Mouse (Mus musculus): ENCODE results near the gene Six5. TPM values are rescaled to one million over a fixed set of nuclear protein-coding genes. Genes with fewer than 3 reads are reported as not detected.

The Six5 gene
- polyA plus RNA-seq, 1 experiment from 2014 or later = 0.24 TPM

DNA sequence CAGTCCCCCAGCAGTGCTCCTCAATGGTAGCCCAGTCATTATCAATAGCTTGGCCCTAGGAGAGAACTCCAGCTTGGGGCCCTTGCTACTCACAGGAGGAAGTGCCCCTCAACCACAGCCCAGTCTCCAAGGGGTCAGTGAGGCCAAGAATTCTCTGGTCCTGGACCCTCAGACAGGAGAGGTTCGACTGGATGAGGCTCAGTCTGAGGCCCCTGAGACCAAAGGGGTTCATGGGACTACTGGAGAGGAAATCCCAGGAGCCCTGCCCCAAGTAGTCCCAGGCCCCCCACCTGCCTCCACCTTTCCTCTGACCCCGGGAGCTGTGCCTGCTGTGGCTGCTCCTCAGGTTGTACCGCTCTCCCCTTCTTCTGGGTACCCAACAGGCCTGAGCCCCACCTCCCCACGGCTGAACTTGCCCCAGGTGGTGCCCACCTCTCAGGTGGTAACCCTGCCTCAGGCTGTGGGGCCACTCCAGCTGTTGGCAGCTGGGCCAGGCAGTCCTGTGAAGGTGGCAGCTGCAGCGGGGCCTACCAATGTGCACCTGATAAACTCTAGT lies 2.1 kb downstream of the Six5 start:
- Histone ChIP-seq H3K36me3 (ENCODE audit: inconsistent target) (no peaks in the 10 kb centered on the region), H3K27ac (no peak overlapping the region), H3K4me3 (ENCODE audit: inconsistent target) (no peak overlapping the region), H3K79me2 (ENCODE audit: inconsistent target) (no peaks in the 10 kb centered on the region)
- WGBS (ENCODE audit: missing documents) = 88% methylated on average over 5 of the region's 5 CpGs

DNA sequence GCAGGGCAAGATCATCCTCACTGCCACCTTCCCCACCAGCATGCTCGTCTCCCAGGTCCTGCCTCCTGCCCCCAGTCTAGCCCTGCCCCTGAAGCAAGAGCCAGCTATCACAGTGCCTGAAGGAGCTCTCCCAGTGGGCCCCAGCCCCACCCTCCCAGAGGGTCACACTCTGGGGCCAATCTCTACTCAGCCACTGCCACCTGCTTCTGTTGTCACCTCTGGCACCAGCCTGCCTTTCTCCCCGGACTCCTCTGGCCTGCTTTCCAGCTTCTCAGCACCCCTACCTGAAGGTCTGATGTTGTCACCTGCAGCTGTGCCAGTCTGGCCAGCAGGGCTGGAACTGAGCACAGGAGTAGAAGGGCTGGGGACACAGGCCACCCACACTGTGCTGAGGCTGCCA lies 2.8 kb downstream of the Six5 start:
- H3K79me2 ChIP-seq (ENCODE audit: inconsistent target) = no peaks in the 10 kb centered on the region
- no peaks in the 10 kb centered on the region for H3K36me3 ChIP-seq (ENCODE audit: inconsistent target)
- no peak overlapping the region for H3K27ac ChIP-seq
- no peak overlapping the region for H3K4me3 ChIP-seq (ENCODE audit: inconsistent target)
- WGBS (ENCODE audit: missing documents) = 88% methylated on average over 2 of the region's 2 CpGs

DNA sequence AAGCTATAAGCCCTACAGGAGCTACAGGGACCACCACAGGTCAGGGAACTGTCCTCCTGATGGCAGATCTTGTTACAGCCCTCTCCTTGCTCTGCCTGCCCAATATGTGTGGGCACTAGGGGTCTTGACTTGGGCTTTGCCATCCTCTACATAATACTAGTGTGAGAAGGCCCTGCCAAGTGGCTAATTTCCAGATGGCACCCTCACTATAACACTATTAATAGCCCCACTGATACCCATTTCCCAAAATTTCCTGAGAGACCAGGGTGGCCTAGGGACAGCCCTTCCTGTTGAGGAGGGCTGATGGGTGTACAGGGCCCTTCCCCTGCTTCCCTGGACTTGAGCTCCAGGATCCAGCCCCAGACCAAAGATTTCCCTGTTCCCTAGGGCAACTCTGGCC lies 3.5 kb downstream of the Six5 start:
- Histone ChIP-seq H3K4me3 (ENCODE audit: inconsistent target) (no peak overlapping the region), H3K79me2 (ENCODE audit: inconsistent target) (no peaks in the 10 kb centered on the region), H3K27ac (no peak overlapping the region), H3K36me3 (ENCODE audit: inconsistent target) (no peaks in the 10 kb centered on the region)

DNA sequence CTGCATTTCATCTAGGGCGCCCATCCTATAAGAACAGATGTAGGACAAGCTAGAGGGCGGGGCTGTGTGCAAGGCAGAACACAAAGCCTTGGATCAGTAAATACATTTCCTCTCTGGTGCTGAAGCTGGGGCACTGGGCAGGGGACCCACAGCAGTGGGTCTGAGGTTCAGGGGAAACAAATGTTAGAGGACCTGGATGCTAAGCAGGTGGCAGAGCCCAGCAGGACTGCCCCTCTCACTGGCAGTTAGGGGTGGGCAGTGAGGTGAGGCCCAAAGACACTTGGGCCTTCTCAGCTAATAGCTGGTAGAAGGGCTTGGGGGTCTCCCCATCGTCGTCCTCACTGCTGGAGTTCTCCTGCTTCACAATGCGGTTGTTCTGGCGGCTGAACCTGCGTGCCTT lies 4.4 kb downstream of the Six5 start:
- H3K27ac ChIP-seq = no peak overlapping the region
- 98% methylated on average over 7 of the region's 7 CpGs for WGBS (ENCODE audit: missing documents)

DNA sequence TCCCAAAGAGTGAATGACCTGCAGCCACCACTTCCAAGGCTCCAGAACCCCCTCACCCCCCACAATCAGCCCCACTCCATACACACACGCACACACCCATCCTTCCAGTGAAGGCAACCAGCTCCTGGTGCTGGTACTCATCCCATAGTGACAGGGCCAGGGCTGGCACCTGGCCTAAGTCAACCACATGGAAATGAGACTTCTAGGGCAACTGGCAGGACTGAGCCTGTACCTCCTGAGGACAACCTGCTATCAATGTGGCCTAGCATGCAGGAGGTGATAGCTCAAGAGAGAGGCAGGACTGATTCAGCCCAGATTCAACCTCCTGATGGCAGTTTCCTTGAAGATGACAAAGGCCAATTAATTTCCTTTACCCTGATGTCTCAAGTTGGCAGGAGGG lies 5.9 kb downstream of the Six5 start:
- no peaks in the 10 kb centered on the region for H3K79me2 ChIP-seq (ENCODE audit: inconsistent target)
- H3K27ac ChIP-seq = no peak overlapping the region
- no peak overlapping the region for H3K4me3 ChIP-seq (ENCODE audit: inconsistent target)
- H3K36me3 ChIP-seq (ENCODE audit: inconsistent target) = no peaks in the 10 kb centered on the region
- WGBS (ENCODE audit: missing documents) = 91% methylated on average over 1 of the region's 1 CpGs

More for the DNA sequence above, 4.4 kb downstream of the Six5 start:
- Histone ChIP-seq H3K79me2 (ENCODE audit: inconsistent target) (no peaks in the 10 kb centered on the region), H3K36me3 (ENCODE audit: inconsistent target) (no peaks in the 10 kb centered on the region), H3K4me3 (ENCODE audit: inconsistent target) (no peak overlapping the region)

DNA sequence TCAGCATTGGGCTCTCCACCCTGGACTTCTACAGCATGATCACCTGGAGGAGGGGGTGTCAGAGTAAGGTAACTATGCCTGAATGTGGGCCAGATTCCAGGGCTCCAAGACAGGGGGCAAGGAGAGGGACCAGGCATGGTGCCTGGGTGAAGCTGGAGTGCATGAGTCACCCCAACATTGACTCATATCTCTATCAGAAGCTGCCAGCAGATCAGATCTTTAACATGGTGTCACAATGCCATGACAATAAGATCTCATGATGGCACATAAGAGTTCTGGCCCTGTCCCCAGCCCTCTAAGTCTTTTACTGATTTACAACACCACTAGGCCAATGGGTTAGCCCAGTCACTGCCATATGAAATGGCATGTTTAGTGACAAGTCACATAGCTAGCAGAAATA lies 9.3 kb downstream of the Six5 start:
- Histone ChIP-seq H3K79me2 (ENCODE audit: inconsistent target) (no peaks in the 10 kb centered on the region), H3K27ac (no peak overlapping the region), H3K4me3 (ENCODE audit: inconsistent target) (no peak overlapping the region), H3K36me3 (ENCODE audit: inconsistent target) (no peaks in the 10 kb centered on the region)

DNA sequence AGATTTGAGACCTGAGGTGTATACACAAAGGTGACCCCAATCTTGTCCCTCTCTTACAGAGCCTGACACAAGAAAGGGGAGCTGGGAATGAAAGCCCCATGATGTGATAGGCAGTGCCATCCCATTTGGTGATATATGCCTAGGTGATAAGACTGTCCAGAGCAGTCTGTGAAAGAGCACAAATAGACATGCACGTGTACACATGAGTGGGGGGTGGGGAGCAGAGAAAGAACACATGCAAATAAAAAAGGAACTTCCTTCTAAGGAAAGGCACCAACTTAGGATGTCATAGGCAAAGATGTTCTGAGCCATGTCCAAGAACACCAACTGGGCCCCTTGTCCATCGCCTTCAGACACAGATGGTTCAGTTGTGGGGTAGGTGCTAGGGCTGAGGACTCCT lies 10.1 kb downstream of the Six5 start:
- Histone ChIP-seq H3K36me3 (ENCODE audit: inconsistent target) (no peaks in the 10 kb centered on the region), H3K27ac (no peak overlapping the region), H3K79me2 (ENCODE audit: inconsistent target) (no peaks in the 10 kb centered on the region), H3K4me3 (ENCODE audit: inconsistent target) (no peak overlapping the region)
- 67% methylated on average over 2 of the region's 2 CpGs for WGBS (ENCODE audit: missing documents)

DNA sequence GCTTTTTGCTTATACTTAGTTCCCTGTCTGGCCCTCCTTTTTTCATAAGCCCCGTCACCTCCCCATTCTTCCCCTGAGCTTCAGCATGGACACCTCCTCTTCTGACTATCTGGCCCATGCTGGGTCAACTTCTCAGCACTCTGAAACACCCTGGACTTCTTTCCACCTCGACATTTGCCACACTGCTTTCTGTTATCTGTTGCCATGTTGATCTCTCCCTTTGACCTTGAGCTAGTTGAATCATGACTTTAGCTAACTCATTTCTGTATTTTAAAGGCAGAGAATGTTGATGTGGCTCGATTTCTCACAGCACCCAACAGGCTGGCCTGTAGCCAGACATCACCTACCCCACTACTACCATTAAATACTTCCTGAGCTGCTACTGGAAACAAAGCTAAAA lies 13.0 kb downstream of the Six5 start:
- WGBS (ENCODE audit: missing documents) = 61% methylated on average over 3 of the region's 3 CpGs
- H3K27ac ChIP-seq = no peak overlapping the region
- H3K36me3 ChIP-seq (ENCODE audit: inconsistent target) = no peaks in the 10 kb centered on the region
- no peaks in the 10 kb centered on the region for H3K79me2 ChIP-seq (ENCODE audit: inconsistent target)
- H3K4me3 ChIP-seq (ENCODE audit: inconsistent target) = no peak overlapping the region

DNA sequence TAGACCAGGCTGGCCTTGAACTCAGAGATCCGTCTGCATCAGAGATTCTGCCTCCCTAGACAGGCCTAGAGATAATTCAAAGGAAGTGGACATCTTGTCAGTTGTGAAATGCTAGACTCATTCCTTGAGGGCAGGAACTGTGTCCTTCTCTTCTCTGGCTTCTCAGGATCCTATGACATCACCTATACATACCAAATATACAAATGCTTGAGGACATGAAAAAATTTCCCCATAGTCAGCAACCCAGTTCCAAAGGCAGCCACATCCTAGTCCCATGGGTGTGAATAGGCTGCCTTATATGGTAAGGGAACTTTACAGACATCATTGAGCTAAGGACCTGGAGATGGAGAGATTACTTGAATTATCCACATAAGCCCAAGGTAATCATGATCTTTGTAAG lies 15.2 kb downstream of the Six5 start:
- Histone ChIP-seq H3K27ac (no peak overlapping the region), H3K4me3 (ENCODE audit: inconsistent target) (no peak overlapping the region), H3K79me2 (ENCODE audit: inconsistent target) (no peaks in the 10 kb centered on the region), H3K36me3 (ENCODE audit: inconsistent target) (no peaks in the 10 kb centered on the region)
- 89% methylated on average over 1 of the region's 1 CpGs for WGBS (ENCODE audit: missing documents)

DNA sequence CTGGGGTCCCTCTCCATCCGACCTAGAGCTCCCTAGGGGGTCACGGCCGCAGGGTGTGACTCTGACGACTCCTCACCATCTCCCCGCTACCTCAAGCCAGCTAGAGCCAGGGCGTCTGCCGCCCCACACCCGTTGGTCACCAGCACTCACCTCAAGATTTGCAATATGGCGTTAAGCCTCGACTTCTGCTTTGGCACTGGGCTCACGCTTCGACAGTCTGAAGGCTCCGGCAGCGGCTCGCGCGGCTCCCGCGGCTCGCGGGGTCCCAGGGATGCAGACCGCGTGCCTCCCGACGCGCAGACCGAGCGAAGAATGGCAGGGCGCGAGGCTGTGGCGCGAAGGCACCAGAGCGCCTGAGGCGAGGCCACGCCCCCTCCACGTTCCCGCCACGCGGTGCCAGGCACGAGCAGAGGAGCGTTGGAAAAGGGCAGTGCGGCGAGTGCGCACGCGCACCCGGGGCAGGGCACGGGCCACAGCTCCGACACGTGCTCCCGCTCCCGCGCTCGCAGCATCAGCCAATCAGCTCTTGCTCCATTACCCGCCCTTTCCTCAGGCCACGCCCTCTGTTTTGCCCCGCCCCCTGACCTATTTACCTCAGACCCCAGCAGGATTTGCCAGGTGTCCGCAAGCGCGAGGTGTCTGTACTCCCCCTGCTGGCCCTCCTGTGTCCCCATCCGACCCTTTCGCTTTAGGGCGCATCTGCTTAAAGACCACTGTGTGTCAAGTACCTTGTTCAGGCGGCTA lies 23.8 kb downstream of the Six5 start, which contains the start of gene Gm4969:
Gene Gm4969, minus strand, starts transcription at position 341 of the 744 bp plus-strand sequence.
- Histone ChIP-seq H3K4me3 (ENCODE audit: inconsistent target) (no peak within 1 kb of the TSS), H3K36me3 (ENCODE audit: inconsistent target) (no peaks in the 10 kb centered on the region), H3K27ac (no peak within 1 kb of the TSS), H3K79me2 (ENCODE audit: inconsistent target) (peaks cover 35% of the 10 kb centered on the region)
- 57% methylated on average over 63 of the region's 64 CpGs for WGBS (ENCODE audit: missing documents)

DNA sequence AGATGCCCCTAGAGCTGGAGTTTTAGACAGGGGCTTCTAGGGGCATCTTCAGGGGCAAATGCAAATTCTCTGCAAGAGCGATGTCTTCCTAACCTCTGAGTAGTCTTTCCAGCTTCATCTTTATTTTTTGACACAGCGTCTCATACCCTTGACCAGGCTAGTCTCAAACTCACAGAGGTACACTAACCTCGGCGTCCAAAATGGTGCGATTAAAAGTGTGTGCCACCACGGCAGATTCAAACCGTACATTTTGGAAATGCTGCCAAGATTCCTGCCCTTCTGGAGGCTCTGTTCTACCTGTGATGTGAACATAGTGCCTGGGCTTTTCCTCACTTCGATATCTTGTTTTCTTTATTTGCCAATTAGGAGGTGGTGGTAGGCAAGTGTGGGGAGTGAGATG lies 24.7 kb downstream of the Six5 start:
- no peaks in the 10 kb centered on the region for H3K36me3 ChIP-seq (ENCODE audit: inconsistent target)
- H3K27ac ChIP-seq = no peak overlapping the region
- WGBS (ENCODE audit: missing documents) = 92% methylated on average over 7 of the region's 8 CpGs
- no peak overlapping the region for H3K4me3 ChIP-seq (ENCODE audit: inconsistent target)
- peaks cover 44% of the 10 kb centered on the region for H3K79me2 ChIP-seq (ENCODE audit: inconsistent target)

DNA sequence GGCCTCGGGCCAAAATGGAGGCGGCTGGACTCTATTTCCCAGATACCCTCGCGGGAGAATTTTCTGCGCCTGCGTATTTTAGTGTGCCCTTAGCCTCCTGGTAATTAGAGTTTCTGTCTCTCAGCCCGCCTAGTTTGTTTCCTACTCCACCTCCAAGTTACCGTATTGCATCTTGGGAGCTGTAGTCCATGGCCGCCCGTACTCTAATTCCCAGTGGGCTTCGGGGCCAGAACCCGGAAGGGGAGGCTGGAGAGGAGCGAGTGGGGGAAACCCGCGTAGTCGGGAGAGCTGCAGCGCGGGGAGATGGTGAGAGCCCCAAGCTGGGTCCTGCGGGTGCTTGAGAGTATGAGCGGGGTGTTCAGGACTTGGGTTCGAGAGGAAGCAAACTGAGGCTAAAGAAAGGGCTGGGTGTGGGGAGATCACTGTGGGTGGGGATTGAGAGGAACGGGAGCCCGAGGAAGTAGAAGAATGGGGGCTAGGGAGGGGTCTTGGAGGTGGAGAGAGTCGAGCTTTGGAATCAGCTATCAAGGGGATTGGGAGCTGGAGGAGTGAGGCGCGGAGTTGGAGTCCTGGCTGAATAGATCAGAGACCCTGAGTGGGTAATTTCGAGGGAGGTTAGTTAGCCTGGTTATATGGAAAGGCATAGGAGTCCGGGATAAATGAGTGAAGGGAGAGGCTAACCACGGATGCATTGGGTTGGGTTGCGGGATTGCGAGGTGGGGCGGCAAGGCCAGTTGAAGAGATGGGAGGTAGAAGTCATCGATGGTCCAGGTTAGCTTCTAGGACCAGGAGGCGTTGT lies 25.4 kb downstream of the Six5 start, which contains the start of gene Fbxo46:
Gene Fbxo46, plus strand, starts transcription at position 229 of the 799 bp plus-strand sequence.
- Histone ChIP-seq H3K79me2 (ENCODE audit: inconsistent target) (peaks cover 51% of the 10 kb centered on the region), H3K4me3 (ENCODE audit: inconsistent target) (peak within 1 kb of the TSS; percentile 99), H3K36me3 (ENCODE audit: inconsistent target) (no peaks in the 10 kb centered on the region), H3K27ac (peak within 1 kb of the TSS; percentile 53)
- 1% methylated on average over 34 of the region's 34 CpGs for WGBS (ENCODE audit: missing documents)

DNA sequence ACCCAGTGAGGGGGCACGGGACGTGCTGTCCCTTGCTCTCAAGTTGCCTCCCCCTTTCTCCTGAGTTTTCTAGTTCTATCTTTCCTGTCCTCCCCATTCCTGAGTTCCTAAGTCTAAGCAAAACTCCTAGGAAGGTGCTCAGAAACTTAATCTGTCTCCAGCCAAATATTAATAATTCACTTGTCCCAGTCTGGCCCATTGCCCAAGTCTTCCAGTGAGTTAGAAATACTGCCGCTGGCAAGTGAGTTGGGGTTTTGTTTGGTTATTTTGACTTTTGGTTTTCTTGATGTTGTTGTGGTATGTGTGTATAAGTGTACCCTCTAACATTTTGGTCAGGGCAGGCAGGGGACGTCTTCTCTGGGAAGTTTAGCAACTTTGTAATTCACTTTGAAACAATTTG lies 27.3 kb downstream of the Six5 start:
- H3K79me2 ChIP-seq (ENCODE audit: inconsistent target) = peaks cover 66% of the 10 kb centered on the region
- no peak overlapping the region for H3K27ac ChIP-seq
- no peaks in the 10 kb centered on the region; the same call in 1 of the 2 replicates for H3K36me3 ChIP-seq (ENCODE audit: inconsistent target)
- 91% methylated on average over 4 of the region's 4 CpGs for WGBS (ENCODE audit: missing documents)
- H3K4me3 ChIP-seq (ENCODE audit: inconsistent target) = no peak overlapping the region

DNA sequence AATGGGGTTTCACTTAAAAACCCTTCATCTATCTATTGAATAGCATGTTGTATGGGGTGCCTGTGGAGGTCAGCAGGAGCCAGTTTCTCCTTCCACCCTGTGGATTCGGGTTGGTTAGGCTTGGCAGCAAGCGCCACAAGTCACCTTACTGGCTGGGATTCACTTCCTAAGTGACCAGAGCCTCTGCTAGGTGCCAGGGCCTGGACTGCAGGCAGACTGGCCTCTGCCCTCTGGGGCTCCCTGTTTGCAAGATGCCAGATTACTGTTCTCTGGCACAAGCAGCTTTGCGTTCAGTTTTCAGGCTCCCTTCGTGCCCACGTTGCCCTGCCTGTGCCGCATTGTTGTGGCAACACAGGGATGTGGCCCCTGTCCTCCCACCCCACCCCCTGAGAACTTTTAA lies 30.3 kb downstream of the Six5 start:
- Histone ChIP-seq H3K27ac (no peak overlapping the region), H3K36me3 (ENCODE audit: inconsistent target) (no peaks in the 10 kb centered on the region; the same call in 1 of the 2 replicates), H3K79me2 (ENCODE audit: inconsistent target) (peaks cover 91% of the 10 kb centered on the region), H3K4me3 (ENCODE audit: inconsistent target) (no peak overlapping the region)
- WGBS (ENCODE audit: missing documents) = 91% methylated on average over 6 of the region's 6 CpGs

DNA sequence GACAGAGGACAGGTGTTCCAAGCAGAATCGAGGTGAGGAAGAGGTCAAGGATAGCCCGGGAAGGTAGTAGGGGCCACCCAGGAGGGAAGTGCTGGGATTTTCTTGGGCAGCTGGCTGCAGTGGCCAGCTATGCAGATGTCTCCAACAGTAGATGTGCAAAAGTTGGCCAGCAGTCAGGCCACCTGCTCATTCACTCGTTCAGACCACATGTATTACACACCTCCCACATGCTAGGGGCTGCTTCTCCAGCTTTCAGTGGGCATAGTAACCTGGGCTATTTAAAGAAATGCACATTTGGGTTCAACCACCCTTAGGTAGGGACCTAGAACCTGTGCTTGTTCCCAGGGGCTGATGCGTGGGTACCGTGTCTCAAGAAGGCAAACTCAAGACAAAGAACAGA lies 33.4 kb downstream of the Six5 start:
- H3K36me3 ChIP-seq (ENCODE audit: inconsistent target) = no peaks in the 10 kb centered on the region; the same call in 1 of the 2 replicates
- WGBS (ENCODE audit: missing documents) = 96% methylated on average over 5 of the region's 5 CpGs
- peaks cover 72% of the 10 kb centered on the region for H3K79me2 ChIP-seq (ENCODE audit: inconsistent target)
- H3K4me3 ChIP-seq (ENCODE audit: inconsistent target) = no peak overlapping the region
- H3K27ac ChIP-seq = no peak overlapping the region
